Mouse (Mus musculus): ENCODE measurements around the gene Lactb.

GRCm38 (mm10) chr9:67003656-67004055, 28.4 kb upstream of the Lactb start:
- TF ChIP-seq CTCF (IDR thresholded peaks at IDR 0.05; ENCODE audit: extremely low read depth, insufficient read depth, insufficient read length, insufficient replicate concordance) (no peak), POLR2A (IDR thresholded peaks at IDR 0.05; ENCODE audit: low read depth, low read length) (no peak)

Measured in spleen, adult 2 months (tissue).